Mouse (Mus musculus) liver, embryonic 11.5 days (tissue): ENCODE results near the gene Ctxn2. TPM values are rescaled to one million over a fixed set of nuclear protein-coding genes. Genes with fewer than 3 reads are reported as not detected.
"Not testable (repeated sequence)": the region's sequence is repeated elsewhere in the genome, so short reads cannot be mapped to it uniquely, and the experiment has no call there.

Experiments used
- ATAC-seq: fragments of 200-750 bp; cut with Nextera tagmentation; replicated peaks from 2 replicates; pipeline ENCODE4 v1.8.0; 2017; ENCODE audit warnings: moderate number of reproducible peaks, mild to moderate bottlenecking, moderate TSS enrichment, moderate library complexity; ENCODE audit not compliant: low FRiP score
- DNase-seq: peaks from one replicate; pipeline ENCODE4 v3.0.0-alpha.2; 2017; ENCODE audit warnings: low spot score
- H3K27ac ChIP-seq: fragments of 300-500 bp; sonication (generic); 2 replicates; pipeline ENCODE4 v1.5.1; 2014; ENCODE audit warnings: mild to moderate bottlenecking, low read depth, low read length, control low read depth
- H3K27me3 ChIP-seq: fragments of 300-500 bp; sonication (generic); replicated peaks from 2 replicates; pipeline ENCODE4 v1.6.1; 2014; ENCODE audit warnings: low read length, mixed read lengths; ENCODE audit not compliant: control insufficient read depth, insufficient read depth
- H3K36me3 ChIP-seq: fragments of 300-500 bp; sonication (generic); 2 replicates; pipeline ENCODE4 v1.6.1; 2014; ENCODE audit warnings: mild to moderate bottlenecking, low read length, moderate library complexity, mixed read lengths; ENCODE audit not compliant: control insufficient read depth, insufficient read depth
- H3K4me1 ChIP-seq: fragments of 300-500 bp; sonication (generic); replicated peaks from 2 replicates; pipeline ENCODE4 v1.6.1; 2014; ENCODE audit warnings: low read length, mixed read lengths; ENCODE audit not compliant: control insufficient read depth, insufficient read depth
- H3K4me2 ChIP-seq: fragments of 300-500 bp; sonication (generic); 2 replicates; pipeline ENCODE4 v1.6.1; 2014; ENCODE audit warnings: mild to moderate bottlenecking, control low read depth, moderate library complexity
- H3K4me3 ChIP-seq: fragments of 300-500 bp; sonication (generic); 2 replicates; pipeline ENCODE4 v1.5.1; 2014; ENCODE audit warnings: low read depth, low read length, control low read depth
- H3K9ac ChIP-seq: fragments of 300-500 bp; sonication (generic); 2 replicates; pipeline ENCODE4 v1.6.1; 2014; ENCODE audit warnings: low read depth, low read length, control low read depth
- H3K9me3 ChIP-seq: fragments of 300-500 bp; sonication (generic); 2 replicates; pipeline ENCODE4 v1.6.1; 2016; ENCODE audit warnings: low read length, inconsistent platforms, mixed read lengths; ENCODE audit not compliant: control insufficient read depth
- WGBS: fragments of 180-500 bp; shearing (Covaris S2); extraction: QIAGEN DNeasy Blood & Tissue Kit; methylation state at CpG from one replicate; pipeline ENCODE4 v1.1.7; 2014; 5-methylcytosine and 5-hydroxymethylcytosine counted together
- polyA plus RNA-seq: library from polyadenylated mRNA; unstranded; fragments of >200 nt; fragmentation: Nextera tagmentation; extraction: Ambion mirVana; gene quantifications from 2 replicates; pipeline ENCODE4 v1.2.1, GENCODE M21; 2014

Gene Ctxn2
- polyA plus RNA-seq: not detected in 2 replicates

DNA sequence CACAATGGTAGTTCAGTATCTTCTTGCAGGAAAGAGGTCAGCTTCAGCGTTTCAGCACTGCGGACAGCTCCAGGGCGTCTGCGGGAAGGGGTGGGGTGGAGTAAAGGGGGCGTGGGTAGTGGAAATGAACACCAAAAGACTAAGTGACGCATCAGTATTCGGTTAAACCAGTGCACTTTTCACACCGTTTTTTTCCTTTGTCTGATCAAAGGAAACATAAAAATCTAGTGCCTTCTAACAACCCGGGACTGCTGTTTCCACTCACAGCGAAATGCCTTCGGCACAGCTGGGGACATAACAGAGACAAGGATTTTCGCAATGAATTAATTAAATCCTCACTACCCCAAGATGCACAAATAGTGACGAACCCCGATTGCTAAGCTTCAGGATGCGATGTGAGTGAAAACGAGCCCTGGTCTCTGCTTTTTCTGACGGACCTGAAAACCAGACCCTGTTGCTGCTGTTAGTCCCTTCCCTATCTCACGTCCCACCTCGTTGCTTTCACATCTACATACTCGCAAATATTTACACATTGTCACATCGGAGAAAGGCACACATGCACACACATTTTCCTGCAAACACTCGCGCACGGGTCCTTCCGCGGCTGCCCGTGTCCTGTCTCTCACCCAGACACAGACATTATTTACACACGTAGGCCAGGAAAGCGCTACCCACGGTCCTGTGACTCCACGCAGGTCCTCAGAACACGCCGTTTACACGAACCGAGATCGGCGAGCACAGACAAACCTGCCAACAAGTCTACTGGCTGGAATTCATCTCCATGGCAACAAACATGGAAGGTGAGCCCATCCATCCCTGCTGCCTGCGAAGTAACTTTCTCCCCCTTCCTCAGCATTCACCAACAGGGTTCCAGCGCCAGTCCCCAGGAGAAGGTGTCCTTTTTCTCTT, at the start of gene Ctxn2:
Ctxn2 (plus strand) TSS at position 790 of the 909 bp plus-strand sequence.
- ATAC-seq (peak; percentile 60), DNase-seq (peak; percentile 87)
- Histone ChIP-seq H3K4me3 (no peak within 1 kb of the TSS; the same call in none of the 2 replicates), H3K27ac (no peak within 1 kb of the TSS), H3K4me2 (peak within 1 kb of the TSS; percentile 62), H3K27me3 (no peaks in the 10 kb centered on the region), H3K9ac (no peak within 1 kb of the TSS), H3K36me3 (no peaks in the 10 kb centered on the region), H3K4me1 (peaks cover 6% of the 10 kb centered on the region; the same call in 1 of the 2 replicates), H3K9me3 (no peaks in the 10 kb centered on the region)
- WGBS: 3% methylated on average over 39 of the region's 39 CpGs

DNA sequence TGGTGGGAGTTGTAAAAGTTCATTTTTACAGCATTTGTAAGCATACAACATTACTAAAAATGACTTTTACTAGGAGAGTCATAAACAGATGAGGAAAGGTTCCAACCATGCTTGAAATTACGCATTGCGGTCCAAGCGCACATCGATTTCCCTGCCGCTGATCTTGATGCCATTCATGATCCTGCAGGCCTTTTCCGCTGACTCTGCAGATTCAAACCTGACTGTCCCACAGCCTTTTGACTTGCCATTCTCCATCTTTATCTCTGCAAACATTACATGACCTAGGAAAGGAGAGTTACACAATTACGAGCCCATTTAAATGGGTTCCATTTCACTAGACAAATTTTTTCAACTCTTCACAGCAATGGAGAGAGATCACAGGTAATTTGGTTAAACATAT, 47.7 kb upstream of the Ctxn2 start:
- no peaks in the 10 kb centered on the region for H3K27me3 ChIP-seq
- 97% methylated on average over 7 of the region's 7 CpGs for WGBS
- H3K9ac ChIP-seq: no peak overlapping the region
- no peak overlapping the region for H3K27ac ChIP-seq
- ATAC-seq (no peak), DNase-seq (no peak)
- no peak overlapping the region for H3K4me3 ChIP-seq
- H3K9me3 ChIP-seq: no peaks in the 10 kb centered on the region
- peaks cover 9% of the 10 kb centered on the region; the same call in 1 of the 2 replicates for H3K36me3 ChIP-seq
- H3K4me1 ChIP-seq: no peaks in the 10 kb centered on the region
- H3K4me2 ChIP-seq: no peak overlapping the region

DNA sequence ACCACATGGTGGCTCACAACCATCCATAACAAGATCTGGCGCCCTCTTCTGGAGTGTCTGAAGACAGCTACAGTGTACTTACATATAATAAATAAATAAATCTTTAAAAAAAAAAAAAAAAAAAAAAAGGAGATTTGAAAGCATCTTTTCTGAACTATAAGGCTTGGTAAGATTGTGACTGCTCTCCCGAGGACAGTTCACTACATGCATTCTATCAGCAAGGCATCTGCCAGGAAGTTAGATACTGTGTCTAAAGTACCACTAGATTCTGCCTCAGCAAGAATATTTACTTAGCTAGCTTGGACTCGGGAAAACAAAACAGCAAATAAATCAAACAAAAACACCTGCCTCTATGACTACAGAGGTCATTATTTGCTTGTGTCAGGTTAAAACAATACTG, 44.4 kb upstream of the Ctxn2 start:
- DNase-seq, H3K4me2 ChIP-seq, H3K27me3 ChIP-seq, H3K9me3 ChIP-seq, H3K27ac ChIP-seq, H3K4me3 ChIP-seq, ATAC-seq, H3K9ac ChIP-seq, H3K4me1 ChIP-seq: not testable (repeated sequence)
- peaks cover 16% of the 10 kb centered on the region; the same call in 1 of the 2 replicates for H3K36me3 ChIP-seq
- 79% methylated on average over 3 of the region's 3 CpGs for WGBS

DNA sequence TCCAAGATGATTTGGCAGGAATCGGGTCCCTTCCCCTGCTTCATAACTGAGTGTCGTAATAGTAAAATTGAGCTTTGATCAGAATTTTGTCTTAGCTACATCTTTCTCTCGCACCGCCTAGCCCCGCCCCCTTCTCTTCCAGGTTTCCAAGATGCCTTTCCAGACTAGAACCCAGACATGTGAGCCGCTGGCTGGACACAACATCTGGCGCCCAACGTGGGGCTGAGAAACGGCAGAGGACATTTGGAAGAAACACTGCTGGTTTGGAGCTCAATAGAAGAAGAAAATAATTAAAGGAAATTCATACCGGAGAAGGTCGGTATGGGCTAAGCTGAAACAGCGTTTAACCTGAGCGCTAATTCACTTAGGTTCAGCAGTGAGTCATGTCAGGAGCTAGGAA, 32.0 kb upstream of the Ctxn2 start:
- 96% methylated on average over 13 of the region's 13 CpGs for WGBS

DNA sequence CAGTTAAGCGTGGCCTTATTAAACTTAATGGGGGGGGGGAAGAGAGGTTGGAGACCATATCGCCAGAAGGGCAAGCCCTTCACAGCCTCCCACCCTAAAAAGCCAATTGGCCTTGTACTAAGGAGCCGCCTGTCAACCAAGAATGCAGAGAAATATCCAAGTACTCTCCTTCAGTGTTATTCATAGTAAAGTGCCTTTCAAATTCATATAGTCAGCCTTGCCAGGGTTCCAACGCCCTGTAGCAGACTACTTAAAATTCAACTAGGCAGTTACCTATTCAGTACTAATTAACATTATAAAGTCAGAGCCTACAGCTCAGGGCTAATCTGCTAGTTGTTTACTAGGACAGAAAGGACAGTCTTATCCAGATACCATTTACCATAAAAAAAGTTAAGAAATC, 30.0 kb upstream of the Ctxn2 start:
- H3K4me2 ChIP-seq, DNase-seq, H3K27me3 ChIP-seq, H3K9ac ChIP-seq, H3K27ac ChIP-seq, ATAC-seq, H3K4me3 ChIP-seq, H3K4me1 ChIP-seq, H3K9me3 ChIP-seq: not testable (repeated sequence)
- peaks cover 31% of the 10 kb centered on the region for H3K36me3 ChIP-seq
- WGBS: 96% methylated on average over 4 of the region's 4 CpGs

More for the DNA sequence above, 32.0 kb upstream of the Ctxn2 start:
- ATAC-seq, H3K9me3 ChIP-seq, H3K4me2 ChIP-seq, H3K4me1 ChIP-seq, H3K27ac ChIP-seq, DNase-seq, H3K4me3 ChIP-seq, H3K9ac ChIP-seq, H3K27me3 ChIP-seq: not testable (repeated sequence)
- peaks cover 31% of the 10 kb centered on the region for H3K36me3 ChIP-seq

DNA sequence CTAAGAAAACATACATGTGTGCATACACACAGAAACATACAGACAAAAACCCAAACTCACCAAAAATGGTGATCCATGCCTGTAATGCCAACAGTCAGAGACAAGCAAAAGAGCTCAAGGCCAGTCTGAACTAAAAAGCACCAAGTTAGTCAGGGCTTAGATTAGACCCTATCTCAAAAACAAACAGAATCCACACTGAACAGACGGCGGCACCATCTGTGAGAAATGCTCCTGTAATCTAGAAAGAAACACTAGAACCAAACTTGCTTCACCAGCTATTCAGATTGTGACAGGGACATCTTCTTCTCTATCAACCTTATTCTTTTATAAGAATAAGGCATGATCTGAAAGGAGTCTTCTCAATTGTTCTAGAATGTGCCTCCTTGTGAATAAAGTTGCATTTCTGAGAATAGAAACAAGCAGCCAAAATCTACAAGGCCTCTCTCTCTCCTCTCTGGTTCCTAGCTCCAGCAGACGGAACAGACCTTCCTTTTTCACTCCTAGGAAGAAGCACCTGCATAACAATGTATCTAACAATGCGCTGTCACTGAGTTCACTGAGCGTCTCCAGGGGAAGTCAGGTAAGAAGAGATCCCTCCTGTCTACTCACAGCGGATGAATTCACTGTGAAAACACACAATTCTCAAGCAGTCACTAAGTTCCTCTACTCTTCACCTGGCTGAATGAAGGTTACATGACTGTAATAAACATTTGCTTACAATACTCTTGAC, 16.9 kb upstream of the Ctxn2 start:
- H3K4me1 ChIP-seq: peaks cover 28% of the 10 kb centered on the region
- no peak overlapping the region for H3K4me3 ChIP-seq
- no peaks in the 10 kb centered on the region for H3K9me3 ChIP-seq
- H3K27ac ChIP-seq: no peak overlapping the region
- H3K4me2 ChIP-seq: no peak overlapping the region
- ATAC-seq (no peak), DNase-seq (no peak)
- no peaks in the 10 kb centered on the region for H3K27me3 ChIP-seq
- 69% methylated on average over 6 of the region's 6 CpGs for WGBS
- H3K9ac ChIP-seq: no peak overlapping the region
- peaks cover 7% of the 10 kb centered on the region; the same call in 1 of the 2 replicates for H3K36me3 ChIP-seq

DNA sequence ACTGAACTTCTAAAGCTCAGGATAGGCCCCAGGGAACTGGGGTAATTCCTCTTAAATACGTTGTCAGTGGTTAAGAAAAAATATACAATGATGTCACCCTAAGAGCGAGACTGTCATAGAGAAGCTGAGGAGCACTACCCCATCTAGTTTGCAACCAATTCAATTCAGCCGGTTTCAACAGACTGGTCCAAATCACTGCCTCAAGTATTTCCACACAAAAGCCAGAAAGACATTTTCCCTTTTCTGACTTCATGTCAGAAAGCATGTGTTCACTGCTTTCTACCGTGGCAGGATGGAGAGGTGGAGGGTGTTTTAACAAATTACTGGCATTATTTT, 14.2 kb upstream of the Ctxn2 start:
- Histone ChIP-seq H3K27me3 (no peaks in the 10 kb centered on the region), H3K4me1 (peaks cover 28% of the 10 kb centered on the region), H3K9me3 (no peaks in the 10 kb centered on the region), H3K4me3 (peak overlapping the region; percentile 85), H3K4me2 (peak overlapping the region; percentile 87), H3K36me3 (no peaks in the 10 kb centered on the region), H3K27ac (no peak overlapping the region; the same call in 1 of the 2 replicates), H3K9ac (peak overlapping the region; percentile 95)
- ATAC-seq: no peak
- DNase-seq: no peak
- 13% methylated on average over 4 of the region's 4 CpGs for WGBS

DNA sequence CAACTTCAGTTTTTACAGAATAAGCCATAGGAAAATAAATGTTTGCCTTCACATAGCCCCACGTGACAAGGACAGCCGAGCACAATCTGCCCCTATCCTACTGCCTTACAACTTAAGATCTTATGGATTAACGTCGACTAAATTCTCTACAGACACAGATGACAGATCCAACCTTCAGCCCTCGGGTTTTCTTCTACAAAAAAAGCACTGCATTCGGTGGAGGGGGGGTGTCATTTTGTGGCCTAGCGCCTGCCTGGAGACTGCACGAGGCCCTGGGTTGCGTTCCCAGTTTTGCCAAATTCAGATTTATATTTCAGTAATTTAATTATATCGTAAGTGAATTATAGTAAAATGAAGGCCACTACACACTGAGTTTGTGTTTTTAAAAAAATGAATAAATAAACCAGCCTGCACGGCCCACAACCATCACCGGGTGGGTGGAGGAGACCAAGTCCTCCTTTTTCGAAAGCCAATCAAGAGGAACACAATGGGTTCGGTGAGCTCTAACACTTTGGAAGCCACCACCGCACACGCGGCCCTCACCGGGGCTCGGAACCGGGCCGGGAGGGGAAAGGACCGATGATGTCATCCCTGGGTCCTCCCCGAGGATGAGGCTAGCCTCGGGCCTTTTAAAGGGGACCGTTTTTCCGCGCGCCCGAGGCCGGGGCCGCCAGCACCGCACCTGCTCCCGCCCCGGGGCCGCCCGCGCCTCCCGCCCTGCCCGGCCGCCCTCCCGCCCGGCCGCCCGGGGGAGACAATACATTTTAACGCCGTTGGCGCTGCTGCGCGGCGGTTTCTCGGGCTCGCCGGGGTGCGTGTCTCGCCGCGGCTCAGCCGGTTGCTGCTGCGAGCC, 13.6 kb upstream of the Ctxn2 start:
- under 1% methylated on average over 45 of the region's 59 CpGs for WGBS
- H3K4me3 ChIP-seq: peak overlapping the region; percentile 85
- ATAC-seq (peak; percentile 67), DNase-seq (peak; percentile 59)
- H3K27ac ChIP-seq: peak overlapping the region; percentile 85
- peaks cover 28% of the 10 kb centered on the region for H3K4me1 ChIP-seq
- H3K4me2 ChIP-seq: peak overlapping the region; percentile 87
- H3K36me3 ChIP-seq: no peaks in the 10 kb centered on the region
- H3K9me3 ChIP-seq: no peaks in the 10 kb centered on the region
- H3K9ac ChIP-seq: peak overlapping the region; percentile 95
- no peaks in the 10 kb centered on the region for H3K27me3 ChIP-seq
